Mouse (Mus musculus) left cerebral cortex, adult 11 months (tissue): ENCODE data around the gene Anxa1.

Experiments
- DNase-seq: peaks from one replicate; pipeline ENCODE4 v3.0.0; 2022; ENCODE audit warnings: low spot score

Gene Anxa1

GRCm38 (mm10) chr19:20390455-20390994 lies at the start of gene Anxa1:
Anxa1 (minus strand) TSS chr19:20390944.
- DNase-seq = no peak

- no peak for DNase-seq
Measured at GRCm38 (mm10) chr19:20437043-20437442, 46.3 kb upstream of the Anxa1 start.

- peak; percentile 30 for DNase-seq
Measured at GRCm38 (mm10) chr19:20434541-20434940, 43.8 kb upstream of the Anxa1 start.

- DNase-seq = no peak
Measured at GRCm38 (mm10) chr19:20433966-20434365, 43.2 kb upstream of the Anxa1 start.

GRCm38 (mm10) chr19:20426443-20427161 lies 35.9 kb upstream of the Anxa1 start:
- no peak for DNase-seq

GRCm38 (mm10) chr19:20411276-20411675 lies 20.5 kb upstream of the Anxa1 start:
- DNase-seq = no peak

- DNase-seq = no peak
Measured at GRCm38 (mm10) chr19:20409541-20410528, 19.1 kb upstream of the Anxa1 start.

- DNase-seq = no peak
Measured at GRCm38 (mm10) chr19:20406475-20406874, 15.7 kb upstream of the Anxa1 start.

- peak; percentile 37 for DNase-seq
Measured at GRCm38 (mm10) chr19:20405015-20405414, 14.3 kb upstream of the Anxa1 start.

- no peak for DNase-seq
Measured at GRCm38 (mm10) chr19:20403740-20404139, 13.0 kb upstream of the Anxa1 start.

- no peak for DNase-seq
Measured at GRCm38 (mm10) chr19:20403219-20403618, 12.5 kb upstream of the Anxa1 start.

GRCm38 (mm10) chr19:20402516-20403200 lies 11.9 kb upstream of the Anxa1 start:
- DNase-seq = no peak

- no peak for DNase-seq
Measured at GRCm38 (mm10) chr19:20401961-20402360, 11.2 kb upstream of the Anxa1 start.

- DNase-seq = no peak
Measured at GRCm38 (mm10) chr19:20399187-20399586, 8.4 kb upstream of the Anxa1 start.

GRCm38 (mm10) chr19:20397092-20397491 lies 6.3 kb upstream of the Anxa1 start:
- no peak for DNase-seq

- peak; percentile 47 for DNase-seq
Measured at GRCm38 (mm10) chr19:20393556-20394274, 3.0 kb upstream of the Anxa1 start.

GRCm38 (mm10) chr19:20389723-20390122 lies 1.0 kb downstream of the Anxa1 start:
- no peak for DNase-seq

- no peak for DNase-seq
Measured at GRCm38 (mm10) chr19:20389245-20389644, 1.5 kb downstream of the Anxa1 start.

- no peak for DNase-seq
Measured at GRCm38 (mm10) chr19:20388276-20388675, 2.5 kb downstream of the Anxa1 start.

- no peak for DNase-seq
Measured at GRCm38 (mm10) chr19:20386296-20386695, 4.4 kb downstream of the Anxa1 start.

GRCm38 (mm10) chr19:20385645-20386044 lies 5.1 kb downstream of the Anxa1 start:
- no peak for DNase-seq
